Mouse (Mus musculus): ENCODE measurements around the gene Foxk1.
A peak's percentile ranks its signal among the peaks of the same experiment; 100 is the strongest.

The Foxk1 gene

GRCm38 (mm10) chr5:142482512-142482911, 81.2 kb downstream of the Foxk1 start:
- no peak for DNase-seq (ENCODE audit: low spot score)

- no peak for DNase-seq (ENCODE audit: low spot score)
Measured at GRCm38 (mm10) chr5:142483581-142483980, 82.3 kb downstream of the Foxk1 start.

GRCm38 (mm10) chr5:142486654-142487053, 85.4 kb downstream of the Foxk1 start:
- DNase-seq (ENCODE audit: low spot score) = no peak

GRCm38 (mm10) chr5:142489955-142490707, 88.8 kb downstream of the Foxk1 start:
- no peak for DNase-seq (ENCODE audit: low spot score)

GRCm38 (mm10) chr5:142493307-142493706, 92.0 kb downstream of the Foxk1 start:
- no peak for DNase-seq (ENCODE audit: low spot score)

- DNase-seq (ENCODE audit: low spot score) = no peak
Measured at GRCm38 (mm10) chr5:142495321-142496096, 94.2 kb downstream of the Foxk1 start.

GRCm38 (mm10) chr5:142498964-142499363, 97.7 kb downstream of the Foxk1 start:
- DNase-seq (ENCODE audit: low spot score) = peak; percentile 50

GRCm38 (mm10) chr5:142500918-142501317, 99.6 kb downstream of the Foxk1 start:
- no peak for DNase-seq (ENCODE audit: low spot score)

GRCm38 (mm10) chr5:142502414-142502813, 101.1 kb downstream of the Foxk1 start:
- peak; percentile 89 for DNase-seq (ENCODE audit: low spot score)

- no peak for DNase-seq (ENCODE audit: low spot score)
Measured at GRCm38 (mm10) chr5:142504175-142504574, 102.9 kb downstream of the Foxk1 start.

- no peak for DNase-seq (ENCODE audit: low spot score)
Measured at GRCm38 (mm10) chr5:142505695-142506423, 104.6 kb downstream of the Foxk1 start.

- DNase-seq (ENCODE audit: low spot score) = no peak
Measured at GRCm38 (mm10) chr5:142509141-142510060, 108.1 kb downstream of the Foxk1 start.

- no peak for DNase-seq (ENCODE audit: low spot score)
Measured at GRCm38 (mm10) chr5:142510061-142510414, 108.7 kb downstream of the Foxk1 start.

Measured in layer of hippocampus, adult 11-12 months (tissue).